Mouse (Mus musculus) right cerebral cortex, postnatal 25 days (tissue): ENCODE measurements around the gene Dpp4.

Source experiments
- DNase-seq: peaks from one replicate; pipeline ENCODE4 v3.0.0; 2022

Dpp4 gene

DNA sequence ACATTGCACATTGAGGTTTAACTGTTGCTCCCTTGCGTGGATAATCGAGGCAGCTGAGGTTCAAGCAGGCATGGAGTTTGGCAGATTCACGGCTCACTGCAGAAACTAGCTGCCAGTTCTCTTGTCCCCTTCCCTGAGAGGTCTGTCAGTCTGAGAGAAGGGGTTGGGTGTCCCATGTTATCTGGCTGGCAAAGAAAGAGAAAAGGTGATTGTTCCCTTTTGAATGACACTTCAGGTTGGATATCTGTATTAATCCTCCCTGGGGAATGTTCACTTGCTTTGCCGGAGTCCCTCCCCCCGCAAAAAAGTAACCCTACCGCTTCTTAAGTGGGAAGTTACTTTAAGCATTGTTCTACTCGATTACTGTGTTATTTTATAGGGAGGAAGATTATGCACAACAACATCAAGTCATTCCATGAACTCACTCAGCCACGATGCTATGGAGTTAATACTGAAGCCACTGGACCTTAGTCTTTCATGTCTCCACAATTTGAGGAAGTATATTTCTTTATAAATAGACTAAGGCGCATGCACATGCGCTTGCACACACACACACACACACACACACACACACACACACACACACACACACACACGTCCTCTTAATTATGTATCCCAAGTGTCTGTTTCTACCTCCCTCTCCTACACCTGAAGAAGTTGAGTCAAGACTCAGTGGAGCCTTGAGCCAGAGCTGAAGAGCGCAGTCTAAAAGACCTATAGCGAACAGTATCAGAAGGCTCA is at the start of gene Dpp4:
TSS of gene Dpp4 (minus strand) at position 151 of the 741 bp plus-strand sequence.
- DNase-seq: no peak

DNA sequence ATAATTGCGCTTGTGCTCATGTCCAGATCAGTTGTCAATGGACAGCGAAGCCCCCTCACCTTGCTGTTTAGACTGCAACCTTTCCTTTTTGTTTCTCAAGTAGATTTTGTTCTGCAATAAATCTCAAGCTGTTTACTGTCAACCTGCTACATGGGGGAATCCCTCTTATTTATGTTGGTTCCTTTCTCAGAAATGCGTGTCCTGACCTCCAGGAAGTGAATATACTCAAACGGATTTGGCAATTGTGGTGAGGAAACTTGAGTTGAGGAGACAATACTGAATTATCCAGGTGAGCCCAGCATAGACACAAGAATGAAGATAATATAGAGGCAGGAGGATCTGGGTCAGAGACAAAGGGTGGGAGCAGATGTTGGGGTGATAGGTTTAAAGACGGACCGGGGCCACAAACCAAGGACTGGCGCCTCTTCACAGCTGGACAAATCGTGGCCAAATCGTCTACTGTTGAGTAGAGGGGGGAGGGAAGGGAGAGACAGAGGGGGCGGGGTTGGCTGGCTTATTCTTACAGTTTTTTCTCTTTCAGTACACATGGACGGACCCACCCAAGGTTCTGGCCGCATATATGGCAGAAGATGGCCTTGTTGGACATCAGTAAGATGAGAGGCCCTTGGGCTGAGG is 48.9 kb upstream of the Dpp4 start:
- no peak for DNase-seq

GRCm38 (mm10) chr2:62460231-62460710 is 48.2 kb upstream of the Dpp4 start:
- no peak for DNase-seq

- DNase-seq: no peak
These were observed 47.5 kb upstream of the Dpp4 start for GRCm38 (mm10) chr2:62459241-62460174.

DNA sequence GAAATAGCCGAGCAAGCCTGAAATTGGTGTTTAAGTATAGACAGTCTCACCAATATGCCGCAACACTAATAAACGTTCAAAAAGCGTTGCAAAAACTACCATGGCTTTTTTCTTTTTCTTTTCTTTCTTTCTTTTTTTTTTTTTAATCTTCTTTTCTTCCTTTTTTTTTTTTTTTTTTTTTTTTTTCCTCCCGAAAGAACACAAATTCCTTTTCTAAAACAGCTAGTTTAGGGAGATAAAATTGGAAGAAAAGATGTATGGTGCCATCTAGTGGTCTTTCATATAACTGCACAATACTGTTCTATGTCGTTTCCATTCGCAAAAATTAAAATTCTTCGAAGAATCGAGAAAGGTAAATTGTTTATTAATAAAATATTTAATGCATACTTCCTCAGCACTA is 46.0 kb upstream of the Dpp4 start:
- DNase-seq: no peak

DNA sequence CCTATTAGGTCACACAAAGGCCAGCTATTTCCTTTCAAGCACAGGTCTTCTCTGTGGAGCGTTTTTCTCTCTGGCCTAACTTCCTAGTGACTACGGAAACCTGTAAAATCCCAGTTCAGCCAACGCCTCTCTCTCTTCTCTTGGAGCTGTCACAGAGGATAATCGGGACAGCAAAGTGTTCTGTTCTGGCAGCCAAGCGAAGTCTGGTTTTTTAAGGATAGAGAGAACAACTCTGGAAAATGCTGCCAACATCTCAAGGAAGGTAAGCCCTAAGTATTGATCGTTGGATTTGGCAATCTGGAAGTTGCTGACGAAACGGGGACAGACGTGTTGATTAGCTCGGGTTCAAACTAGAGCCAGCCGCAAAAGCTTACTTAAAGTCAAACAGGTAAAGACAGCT is 43.0 kb upstream of the Dpp4 start:
- DNase-seq: no peak

- DNase-seq: no peak
These were observed 42.0 kb upstream of the Dpp4 start for GRCm38 (mm10) chr2:62454033-62454432.

- no peak for DNase-seq
These were observed 38.3 kb upstream of the Dpp4 start for GRCm38 (mm10) chr2:62450364-62450763.

- no peak for DNase-seq
These were observed 37.8 kb upstream of the Dpp4 start for GRCm38 (mm10) chr2:62449692-62450346.

GRCm38 (mm10) chr2:62440802-62441544 is 28.9 kb upstream of the Dpp4 start:
- no peak for DNase-seq

- no peak for DNase-seq
These were observed 28.1 kb upstream of the Dpp4 start for GRCm38 (mm10) chr2:62440083-62440482.

GRCm38 (mm10) chr2:62431245-62431795 is 19.3 kb upstream of the Dpp4 start:
- no peak for DNase-seq

DNA sequence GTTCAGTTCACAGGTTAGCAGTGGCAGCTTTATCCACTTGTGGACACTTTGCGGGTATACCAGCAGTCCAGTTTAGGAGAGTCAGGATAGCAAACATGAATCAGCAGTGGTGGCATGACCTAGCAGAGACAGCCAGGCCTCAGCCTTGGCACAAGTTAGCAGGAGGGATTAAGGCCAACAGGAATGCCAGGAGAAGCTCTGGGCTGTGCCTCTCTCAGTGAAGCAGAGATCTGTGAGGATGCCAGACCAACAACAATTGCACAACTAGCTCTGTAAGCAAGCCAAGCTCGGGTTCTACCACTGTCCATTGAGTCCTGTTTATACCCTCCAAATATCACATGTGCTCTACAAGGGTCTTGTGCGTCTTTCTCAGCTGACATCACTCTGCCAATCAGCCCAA is 13.9 kb upstream of the Dpp4 start:
- no peak for DNase-seq

- DNase-seq: no peak
These were observed 11.3 kb upstream of the Dpp4 start for GRCm38 (mm10) chr2:62423343-62423776.

DNA sequence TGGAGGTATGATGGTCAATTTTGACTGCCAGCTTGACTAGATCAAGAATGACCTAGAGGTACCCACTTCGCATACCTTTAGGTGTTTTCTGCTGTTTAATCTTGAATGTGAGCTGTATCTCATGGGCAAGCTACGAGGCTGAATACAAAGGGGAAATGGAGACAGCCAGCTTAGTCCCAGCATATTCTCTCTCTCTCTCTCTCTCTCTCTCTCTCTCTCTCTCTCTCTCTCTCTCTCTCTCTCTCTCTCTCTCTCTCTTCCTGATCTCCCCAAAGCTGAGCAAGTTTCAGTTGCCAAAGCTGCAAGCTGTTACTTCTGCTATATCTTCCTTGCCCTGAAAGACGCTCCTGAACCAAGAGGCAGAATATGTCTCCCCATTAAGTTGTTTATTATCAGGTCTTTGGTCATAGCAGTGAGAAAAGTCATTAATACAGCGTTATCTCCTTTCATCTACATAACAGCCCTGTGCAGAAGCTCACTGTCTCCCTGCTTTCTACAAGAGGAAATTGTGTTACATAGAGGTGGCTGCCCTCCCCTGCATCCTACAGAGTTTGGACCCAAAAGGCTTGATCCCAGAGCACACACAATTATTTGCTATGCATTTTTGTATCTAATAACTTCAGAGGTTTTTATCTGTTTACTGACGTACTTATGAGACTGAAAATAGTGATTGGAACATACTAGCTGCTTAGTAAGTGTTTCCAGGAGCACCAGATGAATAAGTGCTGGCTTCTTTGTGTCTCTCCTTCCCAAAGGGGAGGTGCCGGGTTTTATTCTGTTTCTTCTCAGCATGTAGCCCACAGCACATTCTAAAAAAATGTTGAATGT is 10.7 kb upstream of the Dpp4 start:
- DNase-seq: no peak

DNA sequence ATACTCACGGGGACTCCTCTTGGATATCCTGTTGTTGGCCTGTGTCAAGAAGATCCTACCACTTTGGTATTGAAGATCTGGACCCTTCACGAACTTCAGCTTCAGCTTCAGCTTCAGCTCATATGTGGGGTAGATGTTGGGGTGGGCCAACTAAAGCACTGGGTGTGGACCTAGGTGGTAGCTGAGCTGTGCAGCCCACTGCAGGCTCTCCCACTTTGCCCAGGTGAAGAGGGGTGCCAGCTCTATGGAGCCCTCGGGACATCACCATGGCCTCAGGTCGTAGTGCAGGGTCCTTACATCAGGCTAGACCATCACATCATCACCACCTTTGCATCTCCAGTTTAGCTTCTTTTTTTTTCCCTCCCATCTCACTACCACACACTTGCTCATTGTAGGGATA is 9.2 kb upstream of the Dpp4 start:
- DNase-seq: no peak

DNA sequence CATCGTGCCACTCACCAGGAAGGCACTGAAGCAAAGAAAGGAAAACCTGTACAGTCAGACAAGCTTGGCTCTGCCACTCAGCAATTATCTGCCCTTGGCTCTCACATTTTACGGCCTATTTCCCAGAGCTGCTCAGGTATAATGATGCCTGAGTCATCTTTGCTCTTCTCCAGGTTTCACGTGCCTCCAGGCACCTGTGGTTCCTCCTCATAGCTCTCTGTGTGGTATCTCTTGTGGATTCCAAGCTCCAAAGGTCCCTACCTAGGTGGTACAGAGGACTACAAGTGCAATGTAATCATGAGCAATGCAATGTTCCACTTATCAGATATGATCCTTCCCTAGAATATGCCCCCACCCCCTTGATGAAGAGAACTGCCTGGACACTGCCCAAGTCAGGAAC is 8.0 kb upstream of the Dpp4 start:
- DNase-seq: no peak

DNA sequence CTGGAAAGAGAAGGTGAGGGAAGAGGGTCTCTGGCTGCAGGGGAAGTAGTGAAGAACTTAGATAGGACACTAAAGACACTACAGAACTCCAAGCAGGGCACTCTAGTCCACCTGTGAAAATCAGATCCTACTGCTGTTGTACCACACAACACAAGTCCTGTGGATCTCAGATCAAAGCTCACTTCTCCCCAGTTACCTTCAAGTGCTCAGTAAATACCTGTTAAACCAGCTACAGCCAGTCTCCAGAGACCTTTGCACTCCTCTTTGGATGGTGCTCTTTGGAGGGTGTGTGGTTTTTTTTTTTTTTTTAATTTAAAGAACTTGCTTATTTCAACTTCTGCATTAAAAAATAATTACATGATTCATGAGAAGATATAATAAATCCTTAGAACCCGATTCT is 5.2 kb upstream of the Dpp4 start:
- DNase-seq: no peak

DNA sequence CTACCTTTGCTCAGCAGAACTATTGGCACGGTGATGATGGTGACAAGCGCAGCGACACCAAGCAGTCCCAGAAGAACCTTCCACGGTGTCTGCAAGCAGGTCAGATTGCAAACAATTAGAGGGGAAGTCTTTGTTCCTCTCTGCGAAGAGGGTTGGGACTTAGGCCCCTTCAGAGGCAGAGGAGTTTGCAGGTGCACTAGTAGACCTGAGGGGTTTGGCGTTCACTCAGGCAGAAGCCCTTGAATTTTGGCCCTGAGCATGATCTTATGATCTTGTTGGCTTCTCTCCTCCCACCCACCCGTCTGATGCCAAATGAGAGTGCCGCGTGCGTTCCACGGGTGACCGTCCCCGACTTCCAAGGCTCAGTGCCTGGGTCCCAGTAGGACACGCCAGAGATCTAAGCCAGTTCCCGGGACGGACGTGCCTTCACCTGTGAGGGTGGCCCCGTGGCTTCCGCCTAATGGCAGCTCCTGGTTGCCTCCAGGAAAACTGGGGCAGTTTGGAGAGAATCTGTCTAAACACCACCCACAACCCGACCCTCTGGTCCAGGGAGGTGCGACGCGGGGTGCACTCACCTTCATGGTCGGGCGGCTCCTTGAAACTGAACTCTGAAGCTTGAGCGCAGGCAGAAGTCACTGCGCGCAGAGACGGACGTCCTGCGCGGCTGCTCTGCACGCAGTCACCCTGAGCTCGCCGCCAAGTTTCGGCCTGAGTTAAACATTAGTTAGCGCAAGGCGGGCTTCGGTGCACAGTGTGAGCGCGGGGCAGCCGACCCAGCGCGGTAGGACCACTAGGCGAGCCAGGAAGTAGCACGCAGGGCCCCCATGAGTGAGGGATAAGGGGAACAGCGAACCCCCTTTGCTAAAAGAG is 585 bp downstream of the Dpp4 start:
- DNase-seq: no peak

GRCm38 (mm10) chr2:62408701-62409201 is 3.3 kb downstream of the Dpp4 start:
- no peak for DNase-seq
